ENCODE assay signal across 9 mouse cellular contexts in the genomic region with DNA sequence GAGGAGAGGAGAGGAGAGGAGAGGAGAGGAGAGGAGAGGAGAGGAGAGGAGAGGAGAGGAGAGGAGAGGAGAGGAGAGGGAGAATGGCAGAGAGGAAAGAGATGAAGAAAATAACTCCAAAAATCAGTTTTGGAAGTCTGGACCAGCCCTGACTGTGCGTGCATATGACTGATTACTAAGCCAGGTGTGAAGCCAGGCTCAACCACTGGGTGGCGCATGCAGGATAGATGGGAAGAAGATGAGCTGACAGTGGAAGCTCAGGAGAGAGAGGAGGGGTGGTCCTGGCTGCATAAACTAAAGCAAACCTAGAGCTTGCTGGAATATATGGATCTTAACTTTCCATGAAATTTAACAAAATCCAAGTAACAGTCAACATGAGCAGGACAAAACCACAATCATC. TPM values are rescaled to one million over a fixed set of nuclear protein-coding genes. Genes with fewer than 3 reads are reported as not detected.
DNase-seq lines count a peak whose midpoint lies in the region; ATAC-seq and TF ChIP-seq lines count a peak whose summit lies in the region.
"Had no signal": no experiment of that assay in that cellular context is flagged by ENCODE, and none has a peak within 500 bp of the region (broad histone marks: within the 10 kb centered on the region; RNA-seq: fewer than 3 reads in every experiment).

No protein-coding gene starts in this region.

- no peak for ATAC-seq in liver, embryonic 14.5 days (ENCODE audit: insufficient read depth)

- no peak overlapping the region for H3K27ac ChIP-seq in liver, embryonic 14.5 days

- no peaks in the 10 kb centered on the region for H3K27me3 ChIP-seq in liver, embryonic 14.5 days (ENCODE audit: control insufficient read depth, insufficient read depth, low read length)

- no peak overlapping the region for H3K4me2 ChIP-seq in liver, embryonic 14.5 days (ENCODE audit: low read depth)

- H3K4me1 ChIP-seq in liver, embryonic 14.5 days (replicated peaks; ENCODE audit: control insufficient read depth in 2 of 2, insufficient read depth in 2 of 2, low read length in 1 of 2): no peaks in the 10 kb centered on the region

- no peak overlapping the region for H3K9ac ChIP-seq in liver, embryonic 14.5 days (replicated peaks)

- peak; percentile 81 for TF ChIP-seq CTCF in liver, embryonic 14.5 days (IDR thresholded peaks at IDR 0.05; ENCODE audit: low read depth)

- H3K36me3 ChIP-seq in liver, embryonic 14.5 days (replicated peaks; ENCODE audit: control insufficient read depth, insufficient read depth, low read depth): no peaks in the 10 kb centered on the region

- no peak overlapping the region for H3K4me3 ChIP-seq in liver, embryonic 14.5 days (ENCODE audit: insufficient read depth in 1 of 2, low read depth in 2 of 2, low read length in 2 of 2)

- DNase-seq in ovary, postnatal 14 days (ENCODE audit: low spot score): peak; percentile 41
- DNase-seq in ovary, adult 18-20 months (ENCODE audit: low spot score): no peak
- DNase-seq in adrenal gland, adult 18-20 months (ENCODE audit: low spot score in 2 of 2): peak; percentile 59 to 69
- DNase-seq in embryo, embryonic 10.5 days (ENCODE audit: low spot score): peak; percentile 65
- peak; percentile 78 for DNase-seq in heart, postnatal 4 days
- DNase-seq in liver, embryonic 14.5 days (ENCODE audit: low read depth in 3 of 3, low spot score in 3 of 3): peak in 1 of 3 experiments; percentile 30
- DNase-seq in right cerebral cortex, adult 2 months (ENCODE audit: low spot score in 2 of 2): peak; percentile 64 to 65
- no peak for DNase-seq in Muller cell, postnatal 12 days (ENCODE audit: inconsistent ontology term)

- no peak for TF ChIP-seq EP300 in liver, embryonic 14.5 days (IDR thresholded peaks at IDR 0.05; ENCODE audit: low read depth)

- 21% methylated on average over 2 of the region's 2 CpGs for WGBS in liver, embryonic 14.5 days (ENCODE audit: insufficient replicate concordance)

- no peaks in the 10 kb centered on the region for H3K9me3 ChIP-seq in liver, embryonic 14.5 days (ENCODE audit: control insufficient read depth, low read length)

RNA-seq across cellular contexts. Expression of a gene that starts 6.9 kb away (rescaled TPM):
- total RNA-seq in adrenal gland, adult 18-20 months (2021): 10 to 100 TPM; 20.7 to 27.4 TPM
- 10 to 100 TPM; 27.4 to 27.7 TPM for total RNA-seq in heart, postnatal 4 days (2021)
- 22.7 and 26.9 TPM in 2 replicates for polyA plus RNA-seq in liver, embryonic 14.5 days (2012; rRNA removed)
- 37.4 and 40.6 TPM in 2 replicates for polyA plus RNA-seq in liver, embryonic 14.5 days (2014; fragmentation: Nextera tagmentation; extraction: Ambion mirVana)

RNA-seq across cellular contexts. Expression of a gene that starts 16.8 kb away (rescaled TPM):
- not detected for total RNA-seq in adrenal gland, adult 18-20 months (2021)
- not detected for total RNA-seq in heart, postnatal 4 days (2021)
- polyA plus RNA-seq in liver, embryonic 14.5 days (2012; rRNA removed): not detected in 2 replicates
- not detected in 2 replicates for polyA plus RNA-seq in liver, embryonic 14.5 days (2014; fragmentation: Nextera tagmentation; extraction: Ambion mirVana)
- polyA plus RNA-seq: lung, embryonic 16.5 days had no signal

RNA-seq across cellular contexts. Expression of a gene that starts 31.5 kb away (rescaled TPM):
- 100 to 1,000 TPM; 221 to 292 TPM for total RNA-seq in adrenal gland, adult 18-20 months (2021)
- 100 to 1,000 TPM; 286 to 313 TPM for total RNA-seq in heart, postnatal 4 days (2021)
- polyA plus RNA-seq in liver, embryonic 14.5 days (2012; rRNA removed): 19.0 and 20.6 TPM in 2 replicates
- 11.1 and 11.8 TPM in 2 replicates for polyA plus RNA-seq in liver, embryonic 14.5 days (2014; fragmentation: Nextera tagmentation; extraction: Ambion mirVana)

RNA-seq across cellular contexts. Expression of a gene that starts 41.1 kb away (rescaled TPM):
- under 1 TPM; 0.46 to 0.51 TPM for total RNA-seq in adrenal gland, adult 18-20 months (2021)
- not detected for total RNA-seq in heart, postnatal 4 days (2021)
- 0.01 TPM in 2 replicates for polyA plus RNA-seq in liver, embryonic 14.5 days (2012; rRNA removed)
- not detected in 2 replicates for polyA plus RNA-seq in liver, embryonic 14.5 days (2014; fragmentation: Nextera tagmentation; extraction: Ambion mirVana)

RNA-seq across cellular contexts. Expression of a gene that starts 50.9 kb away (rescaled TPM):
- 10 to 100 TPM; 42.1 to 52.8 TPM for total RNA-seq in adrenal gland, adult 18-20 months (2021)
- under 1 TPM; 0.12 to 0.32 TPM for total RNA-seq in heart, postnatal 4 days (2021)
- polyA plus RNA-seq in liver, embryonic 14.5 days (2012; rRNA removed): 0.01 TPM in 1 of 2 replicates, not detected in the other
- polyA plus RNA-seq in liver, embryonic 14.5 days (2014; fragmentation: Nextera tagmentation; extraction: Ambion mirVana): not detected in 2 replicates

Comparison
In these comparisons a context has a peak if more than half of its experiments do, and no peak if none do; other contexts are left out.
1. DNase-seq: peak in ovary, postnatal 14 days (single experiment), adrenal gland, adult 18-20 months (2 of 2), embryo, embryonic 10.5 days (single experiment), heart, postnatal 4 days (single experiment) and right cerebral cortex, adult 2 months (2 of 2); none in ovary, adult 18-20 months (single experiment) and Muller cell, postnatal 12 days (single experiment).